Mouse (Mus musculus) gastrocnemius, adult 8-10 months (tissue): ENCODE measurements around the gene Pum3. TPM values are rescaled to one million over a fixed set of nuclear protein-coding genes. Genes with fewer than 3 reads are reported as not detected.

Experiments
- DNase-seq, 2 experiments: peaks; one replicate each; pipeline ENCODE4 v3.0.0; 2022; ENCODE audit warnings: low spot score in 2 of 2
- total RNA-seq, 4 experiments: library from RNA; stranded (reverse); gene quantifications; 2 replicates each; pipeline ENCODE4 v1.2.4; 2022

Gene Pum3
- total RNA-seq, result 10 to 100 TPM; 11.5 to 22.1 (median 17.6) TPM

DNA sequence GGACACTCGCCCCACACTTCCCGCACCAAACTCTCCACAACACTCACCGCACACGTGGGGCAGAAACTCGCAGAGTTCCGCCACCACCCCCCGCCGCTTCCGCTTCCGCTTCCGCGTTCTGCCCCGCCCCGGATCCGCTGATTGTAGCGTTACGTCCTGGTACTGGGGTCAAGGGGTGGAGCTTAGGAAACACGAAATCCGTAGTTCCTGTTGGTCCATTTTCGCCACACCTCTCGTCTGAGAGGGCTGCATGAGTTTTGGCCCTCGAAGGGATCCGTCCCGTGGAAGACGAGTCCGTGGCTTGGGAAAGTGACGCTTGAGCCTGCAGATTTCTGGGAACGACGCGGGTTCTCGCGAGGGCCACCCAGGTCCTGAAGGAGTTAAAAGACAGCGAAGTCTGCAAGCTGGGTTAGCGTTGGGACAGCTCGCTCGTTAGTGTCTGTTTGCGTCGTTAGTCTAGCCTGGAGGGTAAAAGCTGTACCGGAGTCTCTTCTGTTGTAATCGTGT lies at the start of gene Pum3:
Gene Pum3 (minus strand): TSS at position 81 of the 507 bp plus-strand sequence.
- DNase-seq, result peak; percentile 93 to 96

DNA sequence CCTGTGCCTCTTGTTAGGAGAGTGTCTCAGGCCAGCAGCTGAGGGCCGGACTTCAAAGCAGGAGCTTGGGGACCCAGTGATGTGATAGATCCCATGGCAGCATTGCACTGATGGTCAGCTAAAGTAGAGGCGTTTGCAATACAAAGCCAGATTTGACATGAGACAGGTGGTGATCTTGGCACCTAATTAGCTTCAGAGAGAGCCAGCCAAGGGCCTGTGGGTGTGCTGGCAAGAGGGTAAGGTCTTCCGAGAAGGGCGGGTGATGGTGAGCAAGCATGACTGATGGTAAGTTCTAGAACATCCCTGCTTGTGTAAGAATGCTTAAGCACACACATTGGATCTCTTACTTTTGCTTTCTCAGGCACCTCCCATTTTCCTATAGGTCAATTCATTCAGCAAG lies 37.1 kb upstream of the Pum3 start:
- DNase-seq, result no peak

DNA sequence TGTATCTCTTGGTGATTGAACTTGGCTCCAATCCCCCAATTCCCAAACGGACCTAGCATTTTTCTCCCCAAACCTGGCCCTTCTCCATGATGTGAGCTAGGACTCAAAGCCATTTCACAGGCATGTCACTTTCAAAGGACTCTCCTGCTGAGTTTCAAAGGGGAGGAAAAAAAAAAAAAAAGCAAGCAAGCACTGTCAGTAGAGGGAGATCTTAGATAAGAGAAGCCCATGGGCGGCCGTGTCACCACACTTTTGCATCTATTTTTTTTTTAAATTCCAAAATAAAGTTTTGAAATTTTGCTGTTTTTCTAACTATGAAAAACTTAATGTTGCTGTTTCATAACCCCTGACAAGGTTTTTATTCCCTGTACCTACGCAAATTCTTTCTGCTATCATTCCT lies 33.0 kb upstream of the Pum3 start:
- DNase-seq, result no peak

DNA sequence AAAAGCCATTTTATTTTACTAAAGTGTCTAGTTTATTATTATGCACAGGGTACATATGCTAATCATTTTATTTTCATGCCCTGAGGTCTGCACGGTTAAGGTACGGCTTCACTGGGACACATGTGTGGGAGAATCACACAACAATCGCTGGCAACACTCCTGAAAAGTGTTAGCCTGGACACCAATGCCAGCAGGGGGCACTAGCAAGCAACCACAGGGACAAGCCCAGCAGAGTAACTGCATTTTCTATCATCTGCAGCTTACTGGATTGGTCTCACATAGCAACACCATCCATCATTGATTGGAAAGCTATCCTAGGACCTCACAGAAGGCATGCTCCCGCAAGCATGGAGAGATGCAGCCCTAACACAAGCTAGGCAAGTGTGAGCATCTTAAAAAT lies 20.8 kb upstream of the Pum3 start:
- no peak for DNase-seq

DNA sequence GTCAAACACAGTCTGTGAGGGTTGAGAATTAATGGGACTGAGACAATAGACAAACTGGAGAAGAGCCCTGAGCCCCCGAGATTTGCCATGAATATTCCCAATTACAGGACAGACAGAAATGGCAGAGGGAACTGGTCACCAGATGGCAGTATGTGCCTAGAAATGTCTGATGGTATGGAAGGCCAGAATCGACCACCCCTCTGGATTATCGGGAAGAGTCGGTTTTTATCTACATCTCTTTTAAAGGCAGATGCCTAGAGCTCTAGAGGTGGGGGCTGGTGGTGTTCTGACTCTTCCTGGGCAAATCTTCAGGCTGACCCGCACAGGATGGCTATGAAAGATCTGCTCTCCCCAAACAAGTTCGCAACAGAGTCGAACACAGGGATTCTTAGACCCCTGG lies 17.9 kb upstream of the Pum3 start:
- DNase-seq, result no peak

DNA sequence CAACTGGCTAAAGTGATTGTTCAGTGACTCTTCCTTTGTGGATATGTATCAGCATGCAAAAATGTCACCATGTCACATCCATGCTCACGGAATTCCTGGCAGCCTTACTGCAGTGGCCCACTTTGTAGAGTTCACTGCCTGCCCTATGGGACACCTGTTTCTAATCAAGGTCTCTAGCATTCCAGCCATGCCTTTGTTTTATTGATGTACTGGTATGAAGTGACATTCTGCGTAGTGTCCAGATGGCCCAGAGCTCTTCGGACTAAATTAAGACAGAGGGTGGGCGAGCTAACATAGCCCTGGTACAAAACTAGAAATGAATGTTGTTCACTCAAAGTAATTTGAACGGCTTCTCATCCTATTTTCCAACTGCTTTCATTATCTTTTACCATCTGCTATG lies 11.5 kb upstream of the Pum3 start:
- DNase-seq, result no peak

DNA sequence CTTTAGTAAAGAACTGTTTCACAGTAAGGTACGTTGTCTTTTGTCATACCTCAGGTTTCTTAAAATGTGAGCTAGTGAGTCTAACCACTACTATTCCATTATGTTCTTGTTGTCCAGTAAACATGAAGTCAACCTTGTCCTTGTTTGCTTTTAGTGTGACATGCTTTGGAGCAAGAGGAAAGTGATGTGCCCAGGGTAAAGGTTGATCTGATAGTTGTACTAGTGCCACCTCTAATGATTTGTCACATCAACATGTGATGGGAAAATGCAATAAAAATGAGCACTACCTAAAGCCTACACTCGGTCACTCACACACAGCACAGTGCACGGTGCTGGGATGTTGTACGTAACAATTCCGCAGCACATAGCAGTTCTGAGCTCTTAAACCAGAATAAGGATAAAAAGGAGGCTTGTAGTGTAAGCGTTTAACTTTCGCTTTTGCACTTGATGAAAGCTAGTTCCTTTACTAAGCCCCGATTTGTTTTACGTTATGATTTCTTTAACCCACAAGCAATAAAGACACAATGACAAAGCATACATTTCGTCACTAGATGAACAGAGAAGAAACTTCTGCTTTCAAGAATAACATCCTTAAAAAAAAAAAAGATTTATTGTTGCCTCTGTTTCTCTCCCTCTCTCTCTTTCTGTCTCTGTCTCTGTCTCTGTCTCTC lies 8.5 kb upstream of the Pum3 start:
- no peak for DNase-seq

DNA sequence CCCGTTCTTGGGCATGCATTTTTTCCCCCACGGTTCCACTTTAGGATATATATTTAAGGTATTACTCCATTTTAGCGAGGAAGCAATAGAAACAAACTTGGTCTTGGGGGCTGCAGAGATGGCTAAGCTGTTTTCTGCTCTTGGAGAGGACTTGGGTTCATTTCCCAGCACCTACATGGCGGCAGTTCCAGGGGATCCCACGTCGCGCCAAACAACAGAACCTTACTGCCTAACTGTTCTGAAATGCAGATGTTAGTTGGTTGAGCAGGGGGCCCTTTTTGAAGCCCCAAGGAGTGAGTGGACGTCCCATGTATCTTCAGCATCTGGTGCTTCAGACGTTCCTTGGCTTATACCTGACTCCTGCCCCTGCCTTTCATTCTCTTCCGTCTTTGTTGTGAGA lies 781 bp upstream of the Pum3 start:
- peak in 1 of 2 experiments; percentile 4 for DNase-seq

DNA sequence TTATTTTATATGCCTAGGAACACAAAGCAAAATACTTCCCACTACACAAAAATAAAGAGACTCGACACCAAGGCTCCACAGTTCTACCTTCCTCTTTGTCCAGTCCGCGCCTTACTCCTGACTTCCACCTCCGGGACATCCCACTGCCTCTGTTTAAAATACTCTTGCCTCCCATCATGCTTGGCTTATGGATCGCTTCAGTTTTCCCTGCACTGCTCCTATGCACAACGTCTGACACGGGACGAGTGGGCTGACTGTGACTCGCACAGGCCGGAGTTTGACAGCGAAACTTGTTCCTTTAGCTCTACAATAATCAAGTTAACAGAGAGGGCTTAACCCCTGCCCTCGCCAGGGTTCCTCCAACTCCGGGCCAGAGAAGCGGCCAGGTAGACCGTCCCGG lies 344 bp downstream of the Pum3 start:
- DNase-seq, result no peak

DNA sequence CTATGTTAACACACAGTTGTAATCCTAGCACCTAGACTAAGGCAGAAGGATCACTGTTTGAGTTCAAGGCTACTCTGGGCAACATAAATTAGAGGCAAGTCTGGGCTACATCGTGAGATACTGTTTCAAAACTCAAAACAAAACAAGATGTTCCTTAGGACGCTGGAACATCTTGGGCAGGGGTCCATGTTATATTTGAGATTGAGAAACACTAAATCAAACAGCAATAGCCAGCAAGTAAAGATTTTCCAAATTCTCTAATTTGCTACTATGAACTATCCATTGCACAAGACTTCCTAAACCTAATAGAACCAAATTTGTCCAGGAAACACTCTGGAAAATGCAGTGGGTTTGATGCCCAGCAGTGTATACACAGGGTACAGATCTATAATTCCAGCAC lies 1.8 kb downstream of the Pum3 start:
- no peak for DNase-seq

DNA sequence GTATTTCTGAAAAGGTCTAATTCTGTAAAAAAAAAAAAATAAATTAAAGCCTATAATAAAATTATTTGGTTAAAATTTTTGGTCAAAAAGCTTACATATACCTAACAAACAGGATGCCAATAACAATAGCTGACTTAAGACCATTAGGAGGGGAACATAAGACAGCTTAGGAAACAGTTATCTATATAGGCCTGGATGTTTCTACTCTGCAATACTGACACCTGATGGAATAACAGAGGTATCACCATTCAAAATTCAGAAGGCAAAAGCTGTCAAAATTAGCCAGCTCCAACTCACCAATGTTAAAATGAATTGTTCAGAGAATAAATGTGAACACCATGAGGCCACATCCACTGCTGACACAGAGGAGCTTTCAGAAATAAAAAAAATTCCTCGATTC lies 3.2 kb downstream of the Pum3 start:
- DNase-seq, result no peak

DNA sequence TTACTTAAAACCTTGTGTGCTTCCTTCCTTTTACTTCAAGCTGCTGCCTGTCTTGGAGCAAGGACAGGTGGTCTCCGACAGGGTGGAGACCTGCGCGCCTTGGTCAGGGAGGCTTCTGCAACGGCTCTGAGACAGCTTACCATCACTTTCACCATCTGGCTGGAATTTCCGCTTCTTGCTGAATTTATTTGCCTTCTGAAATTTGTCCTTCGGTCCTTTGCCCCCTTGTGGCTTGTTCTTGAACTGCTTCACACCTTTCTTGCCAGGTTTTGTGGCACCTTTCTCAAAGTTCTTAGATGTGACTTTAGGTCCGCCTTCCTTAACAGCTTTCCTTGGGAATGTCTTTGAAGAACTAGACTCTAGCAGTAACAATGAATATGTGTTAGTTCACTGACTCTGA lies 4.0 kb downstream of the Pum3 start:
- DNase-seq, result peak in 1 of 2 experiments; percentile 11

DNA sequence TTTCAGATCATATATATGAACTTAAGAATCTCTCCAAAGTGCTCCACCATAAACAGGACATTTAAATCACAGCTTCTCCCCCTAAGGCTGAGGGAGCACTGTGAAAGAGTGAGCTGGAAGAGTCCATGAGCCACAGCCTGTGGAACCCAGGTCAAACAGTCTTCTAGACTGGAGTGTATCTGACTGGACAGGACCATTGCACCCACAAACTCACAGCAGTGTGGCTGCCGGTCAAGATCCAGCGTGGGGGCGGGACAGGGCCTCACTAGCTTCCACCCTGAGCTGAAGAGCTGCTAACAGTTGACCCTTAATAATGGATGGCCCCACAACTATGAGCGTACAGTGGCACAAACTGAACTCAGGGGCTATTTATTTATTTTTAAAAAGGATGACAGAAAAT lies 12.2 kb downstream of the Pum3 start:
- no peak for DNase-seq

DNA sequence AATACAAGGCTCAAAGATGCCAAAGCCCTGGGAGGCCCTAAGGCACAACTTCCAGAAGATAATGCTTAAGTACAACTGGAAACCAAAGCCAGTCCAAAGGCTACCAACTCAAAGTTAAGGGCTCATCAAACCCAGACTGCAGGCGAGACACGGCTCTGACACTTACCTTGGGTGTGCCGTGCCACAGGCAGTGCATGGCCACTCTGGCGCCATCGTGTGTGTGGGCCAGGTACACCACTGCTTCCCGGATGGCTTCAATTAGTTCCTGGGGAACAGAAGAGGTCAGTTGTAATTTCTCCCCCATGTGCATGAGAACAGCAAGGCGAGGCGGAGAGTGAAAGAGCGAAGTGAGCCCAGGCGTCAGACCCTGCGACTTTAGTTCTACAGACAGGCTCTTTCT lies 13.1 kb downstream of the Pum3 start:
- DNase-seq, result peak; percentile 33 to 35

DNA sequence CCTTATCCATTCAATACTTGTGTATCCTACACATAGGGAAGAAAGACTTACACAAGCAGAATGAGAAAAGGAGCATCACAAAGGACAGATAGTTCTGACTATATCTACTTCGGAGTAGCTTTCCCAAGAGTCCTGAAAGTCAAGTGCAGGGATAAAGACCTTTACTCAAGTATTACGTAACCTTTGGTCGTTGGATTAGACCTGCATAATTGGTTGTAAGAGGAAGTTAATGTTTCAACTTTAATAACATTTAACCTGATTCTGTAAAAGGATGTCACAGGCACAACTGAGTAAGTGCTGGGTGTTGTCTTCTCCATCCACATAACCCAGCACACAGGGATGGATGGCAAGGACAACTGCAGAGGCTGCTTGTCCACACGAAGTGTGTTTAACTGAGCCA lies 18.3 kb downstream of the Pum3 start:
- DNase-seq, result no peak

DNA sequence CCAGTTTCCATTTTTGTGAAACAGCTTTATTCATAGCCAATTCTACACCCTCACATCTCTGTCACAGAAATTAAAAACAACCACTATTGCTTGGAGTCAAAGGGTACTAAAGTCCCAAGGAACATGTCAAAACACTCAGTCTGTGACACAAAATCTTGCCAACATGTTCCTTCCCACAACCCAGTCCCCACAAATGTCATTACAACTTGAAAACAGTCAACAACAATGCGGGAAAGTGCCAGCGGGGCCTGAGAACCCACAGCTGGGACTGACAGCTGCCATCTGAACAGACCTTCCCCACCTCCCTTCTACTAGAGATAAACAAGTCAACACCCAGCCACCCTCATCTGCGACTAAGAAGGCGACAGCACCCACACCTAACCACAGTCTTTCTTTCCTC lies 18.9 kb downstream of the Pum3 start:
- DNase-seq, result no peak

DNA sequence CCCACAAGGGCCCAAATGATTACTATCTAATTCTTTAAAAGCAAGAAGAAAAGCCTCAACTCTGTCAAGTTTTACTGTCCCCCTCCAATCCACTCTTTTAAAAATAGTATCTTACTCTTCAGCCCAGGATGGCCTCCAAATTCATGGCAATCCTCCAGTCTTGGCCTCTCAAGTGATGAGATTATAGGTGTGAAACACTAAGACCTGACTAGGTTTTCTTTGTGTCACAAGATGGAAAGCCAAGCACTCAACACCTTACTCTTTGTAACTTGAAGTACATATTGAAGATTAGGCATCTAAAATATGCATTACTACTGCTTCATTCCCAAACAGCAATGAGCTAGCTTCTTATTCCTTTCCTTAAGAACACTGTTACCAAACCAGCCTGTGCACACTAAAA lies 19.8 kb downstream of the Pum3 start:
- DNase-seq, result no peak

DNA sequence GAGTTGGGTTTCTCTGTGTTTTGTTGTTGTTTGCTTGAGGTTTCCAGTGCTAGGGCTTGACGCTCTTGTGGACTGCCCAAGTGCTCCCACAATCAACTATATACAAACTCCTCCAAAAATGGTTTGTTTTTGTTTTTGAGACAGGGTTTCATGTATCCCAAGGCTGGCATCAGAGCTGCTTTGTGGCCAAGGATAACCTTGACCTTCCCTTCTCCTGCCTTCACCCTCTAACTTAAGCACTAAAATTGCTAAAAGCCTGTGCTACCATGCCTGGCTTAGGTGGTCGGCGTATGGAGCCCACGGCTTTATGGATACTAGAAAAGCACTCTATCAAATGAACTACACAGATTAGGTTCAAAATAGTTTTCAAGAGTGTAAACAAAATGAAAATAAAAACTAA lies 20.4 kb downstream of the Pum3 start:
- DNase-seq, result no peak

DNA sequence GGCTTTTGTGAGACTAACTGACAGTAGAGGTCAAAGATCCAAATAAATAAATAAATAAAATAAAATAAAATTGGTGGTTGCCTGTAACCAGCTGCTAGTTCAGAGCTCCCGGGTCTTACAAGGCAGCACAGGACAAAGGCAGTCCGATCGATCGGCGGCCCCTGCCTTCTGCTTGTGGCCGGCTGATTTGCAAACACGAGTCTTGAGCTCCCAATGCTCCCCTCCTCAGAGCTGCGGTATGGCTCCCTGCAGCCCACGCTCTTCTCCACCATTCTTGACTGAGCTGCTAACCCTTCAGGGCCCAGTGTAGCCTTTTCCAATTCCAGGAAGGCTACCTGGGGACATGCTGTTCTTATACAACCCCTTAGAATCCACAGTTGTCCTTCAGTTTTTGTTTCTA lies 31.8 kb downstream of the Pum3 start:
- DNase-seq, result no peak

DNA sequence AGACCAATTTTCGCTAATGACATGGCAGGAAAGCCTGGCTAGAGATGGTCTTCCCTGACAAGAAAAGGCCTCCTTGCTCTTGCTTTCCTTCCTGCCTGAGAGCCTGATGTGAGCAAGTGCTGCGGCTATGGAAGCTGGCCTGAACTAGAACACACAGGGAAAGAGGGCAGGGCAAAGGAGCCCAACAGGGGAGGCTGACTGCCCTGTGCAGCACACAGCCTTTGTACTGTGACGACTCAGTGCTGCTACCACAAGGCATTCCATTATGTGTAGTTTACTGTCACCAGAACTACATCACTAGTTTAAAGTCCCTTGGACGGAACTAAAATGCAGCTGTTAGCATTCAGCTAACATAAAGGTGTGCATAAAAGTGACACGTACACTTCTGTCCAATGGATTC lies 32.4 kb downstream of the Pum3 start:
- no peak for DNase-seq

DNA sequence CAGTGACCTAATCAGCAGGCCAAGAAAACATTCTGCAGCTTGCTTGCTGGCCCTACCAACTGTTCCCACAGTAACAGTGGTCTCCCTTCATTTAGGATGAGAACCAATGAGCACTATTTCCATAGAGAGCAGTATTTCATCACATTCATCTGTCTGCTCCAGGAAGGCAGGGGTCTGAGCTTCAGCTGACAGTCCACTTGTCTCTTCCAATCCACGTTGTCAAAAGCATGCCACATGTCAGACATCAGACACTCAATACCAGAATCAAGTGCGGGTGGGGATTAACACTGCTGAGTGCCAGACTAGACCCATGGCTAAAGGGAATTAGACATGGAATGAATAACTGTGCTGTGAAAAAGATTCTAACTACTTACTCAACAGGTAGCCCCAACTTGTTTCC lies 32.9 kb downstream of the Pum3 start:
- no peak for DNase-seq

DNA sequence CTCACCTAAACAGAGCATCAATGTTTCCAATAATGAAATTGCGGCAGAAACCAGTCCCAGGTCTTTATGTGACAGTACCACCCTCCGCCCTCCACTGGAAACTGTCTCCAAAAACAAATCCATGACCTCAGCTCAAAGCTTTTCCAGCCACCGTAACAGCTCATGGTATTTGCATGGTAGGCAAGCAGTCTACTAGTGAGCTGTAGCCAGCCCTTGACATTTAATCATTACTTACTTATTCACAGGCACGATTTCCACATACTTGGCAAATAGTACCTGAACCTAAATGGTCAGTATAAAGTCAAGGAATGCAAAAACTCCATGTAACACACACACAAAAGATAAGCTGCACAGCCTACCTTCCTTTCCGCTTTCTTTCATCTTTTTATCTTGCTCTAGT lies 33.7 kb downstream of the Pum3 start:
- no peak for DNase-seq

DNA sequence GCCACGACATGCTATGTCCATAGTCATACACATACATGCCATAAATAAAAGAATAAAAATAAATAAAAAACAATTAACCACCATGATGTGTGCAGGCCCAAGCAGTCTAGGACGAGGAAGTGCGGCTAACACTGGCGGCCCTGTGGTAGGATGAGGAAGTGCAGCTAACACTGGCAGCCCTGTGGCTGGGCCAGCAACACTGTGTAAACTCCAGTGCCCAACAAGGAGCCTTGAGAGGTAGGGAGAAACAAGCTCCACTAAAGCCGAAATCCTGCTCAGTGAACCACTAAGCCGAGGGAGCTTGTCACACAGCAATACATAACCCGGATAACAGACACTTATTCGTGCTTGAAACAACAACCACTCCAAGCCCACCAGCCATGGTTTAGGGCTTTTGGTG lies 34.1 kb downstream of the Pum3 start:
- DNase-seq, result no peak
